ENCODE assay signal across 24 mouse cellular contexts in genomic region chr14:34626824-34627223, GRCm38 (mm10). TPM values are rescaled to one million over a fixed set of nuclear protein-coding genes. Genes with fewer than 3 reads are reported as not detected.
DNase-seq lines count a peak whose midpoint lies in the region; ATAC-seq and TF ChIP-seq lines count a peak whose summit lies in the region.
"Had no signal": no experiment of that assay in that cellular context is flagged by ENCODE, and none has a peak within 500 bp of the region (broad histone marks: within the 10 kb centered on the region; RNA-seq: fewer than 3 reads in every experiment).

No protein-coding gene starts in this region.

- no peak overlapping the region for H3K9ac ChIP-seq in intestine, embryonic 15.5 days
- H3K9ac ChIP-seq in intestine, postnatal 0 days (ENCODE audit: low read depth, low read length), result no peak overlapping the region
- H3K9ac ChIP-seq: forebrain, embryonic 12.5 days; hindbrain, embryonic 12.5 days had no signal

- TF ChIP-seq CTCF in intestine, postnatal 0 days (IDR thresholded peaks at IDR 0.05; ENCODE audit: low read depth), result no peak
- no peak for TF ChIP-seq CTCF in small intestine, adult 2 months (IDR thresholded peaks at IDR 0.05; ENCODE audit: extremely low read depth, insufficient read length, insufficient replicate concordance, low read depth, low read length)

- H3K9me3 ChIP-seq in intestine, embryonic 15.5 days, result no peaks in the 10 kb centered on the region
- no peaks in the 10 kb centered on the region for H3K9me3 ChIP-seq in intestine, postnatal 0 days (ENCODE audit: control insufficient read depth)
- H3K9me3 ChIP-seq: embryonic facial prominence, embryonic 10.5 days; forebrain, embryonic 12.5 days; G1E; heart, embryonic 10.5 days; hindbrain, embryonic 12.5 days had no signal

- H3K36me3 ChIP-seq in intestine, embryonic 15.5 days, result no peaks in the 10 kb centered on the region
- no peaks in the 10 kb centered on the region for H3K36me3 ChIP-seq in intestine, postnatal 0 days (ENCODE audit: control insufficient read depth, insufficient read depth)
- no peaks in the 10 kb centered on the region for H3K36me3 ChIP-seq in small intestine, adult 2 months (ENCODE audit: control insufficient read depth, insufficient read depth, low read length)
- H3K36me3 ChIP-seq: embryonic facial prominence, embryonic 10.5 days; forebrain, embryonic 12.5 days; G1E; heart, embryonic 10.5 days; hindbrain, embryonic 12.5 days had no signal

- DNase-seq in gonadal fat pad, adult 2 months (ENCODE audit: low read depth), result peak; percentile 88
- DNase-seq in frontal cortex, postnatal 10 days (ENCODE audit: low spot score in 2 of 2), result no peak
- DNase-seq in right cerebral cortex, postnatal 25 days, result no peak
- no peak for DNase-seq in spleen, postnatal 14 days (ENCODE audit: low spot score in 2 of 2)
- DNase-seq: adrenal gland, postnatal 10 days; B cell, adult 2 months; cerebellum, adult 2 months; cerebellum, postnatal 10 days; gastrocnemius, postnatal 14 days; heart, adult 11 months; heart, postnatal 10 days; heart, postnatal 4 days had no signal

- no peak overlapping the region for H3K4me3 ChIP-seq in intestine, embryonic 15.5 days (replicated peaks)
- no peak overlapping the region for H3K4me3 ChIP-seq in intestine, postnatal 0 days (ENCODE audit: low read depth, low read length)
- H3K4me3 ChIP-seq in small intestine, adult 2 months (ENCODE audit: low read depth, low read length), result no peak overlapping the region
- H3K4me3 ChIP-seq: embryonic facial prominence, embryonic 10.5 days; erythroblast, embryonic 14.5 days; forebrain, embryonic 12.5 days; heart, embryonic 10.5 days; hindbrain, embryonic 12.5 days had no signal

- no peak overlapping the region for H3K4me2 ChIP-seq in intestine, embryonic 15.5 days (replicated peaks)
- H3K4me2 ChIP-seq in intestine, postnatal 0 days (replicated peaks; ENCODE audit: low read depth), result no peak overlapping the region
- H3K4me2 ChIP-seq: forebrain, embryonic 12.5 days; hindbrain, embryonic 12.5 days had no signal

- no peaks in the 10 kb centered on the region for H3K4me1 ChIP-seq in intestine, embryonic 15.5 days (replicated peaks)
- no peaks in the 10 kb centered on the region; the same call in 1 of the 2 replicates for H3K4me1 ChIP-seq in intestine, postnatal 0 days (replicated peaks; ENCODE audit: control insufficient read depth, insufficient read depth, low read length)
- peaks cover 7% of the 10 kb centered on the region; the same call in 1 of the 2 replicates for H3K4me1 ChIP-seq in small intestine, adult 2 months (ENCODE audit: control insufficient read depth, insufficient read depth, insufficient read length, low read length)
- H3K4me1 ChIP-seq: embryonic facial prominence, embryonic 10.5 days; forebrain, embryonic 12.5 days; hindbrain, embryonic 12.5 days had no signal

- no peak for TF ChIP-seq POLR2A in small intestine, adult 2 months (IDR thresholded peaks at IDR 0.05; ENCODE audit: low read depth, low read length)

- 79% methylated on average over 7 of the region's 7 CpGs for whole genome bisulfite sequencing in intestine, embryonic 15.5 days
- WGBS in intestine, postnatal 0 days, result 80% methylated on average over 7 of the region's 7 CpGs
- WGBS in small intestine, adult 2 months, result 30% methylated on average over 7 of the region's 7 CpGs

- H3K27ac ChIP-seq in intestine, embryonic 15.5 days, result no peak overlapping the region
- H3K27ac ChIP-seq in intestine, postnatal 0 days (ENCODE audit: low read depth, low read length), result no peak overlapping the region
- H3K27ac ChIP-seq in small intestine, adult 2 months (ENCODE audit: insufficient read depth, low read depth, low read length), result 0 out of 2 replicates have a peak overlapping the region, but pooled peaks have one; percentile 16
- H3K27ac ChIP-seq: embryonic facial prominence, embryonic 10.5 days; forebrain, embryonic 12.5 days; heart, embryonic 10.5 days; hindbrain, embryonic 12.5 days had no signal

- ATAC-seq in intestine, embryonic 15.5 days, result peak; percentile 10; the same call in 1 of the 2 replicates
- ATAC-seq in intestine, postnatal 0 days, result no peak
- ATAC-seq: CD4-positive, CD25-positive, alpha-beta regulatory T cell, adult 4 months; forebrain, embryonic 16.5 days; hindbrain, embryonic 16.5 days had no signal

- H3K27me3 ChIP-seq in intestine, embryonic 15.5 days (replicated peaks), result no peaks in the 10 kb centered on the region
- H3K27me3 ChIP-seq in intestine, postnatal 0 days (replicated peaks; ENCODE audit: control insufficient read depth, insufficient read depth, low read length), result no peaks in the 10 kb centered on the region
- no peaks in the 10 kb centered on the region for H3K27me3 ChIP-seq in small intestine, adult 2 months (ENCODE audit: control insufficient read depth, insufficient read depth, low read length)
- H3K27me3 ChIP-seq: forebrain, embryonic 12.5 days; hindbrain, embryonic 12.5 days had no signal

RNA-seq across cellular contexts. Expression of gene Opn4, which starts 26.9 kb away (rescaled TPM):
- 0.37 TPM in 1 of 2 replicates, not detected in the other for polyA plus RNA-seq in intestine, embryonic 15.5 days (2015; fragmentation: Nextera tagmentation; extraction: Ambion mirVana)
- polyA plus RNA-seq in intestine, postnatal 0 days (2015; fragmentation: Nextera tagmentation; extraction: Ambion mirVana), result 0.26 and 0.69 TPM in 2 replicates
- polyA plus RNA-seq in gonadal fat pad, adult 2 months (2012; rRNA removed), result not detected in 2 replicates
- not detected in 2 replicates for polyA plus RNA-seq in small intestine, adult 2 months (2012; rRNA removed)
- polyA plus RNA-seq: CD4-positive, CD25-positive, alpha-beta regulatory T cell, adult 4 months; erythroblast, embryonic 14.5 days; forebrain, embryonic 16.5 days; G1E; hindbrain, embryonic 12.5 days; hindbrain, embryonic 16.5 days had no signal

RNA-seq across cellular contexts. Expression of gene Ldb3, which starts 38.3 kb away (rescaled TPM):
- polyA plus RNA-seq in intestine, embryonic 15.5 days (2015; fragmentation: Nextera tagmentation; extraction: Ambion mirVana), result 7.6 and 7.8 TPM in 2 replicates
- 15.2 and 16.2 TPM in 2 replicates for polyA plus RNA-seq in intestine, postnatal 0 days (2015; fragmentation: Nextera tagmentation; extraction: Ambion mirVana)
- 4.6 and 6.6 TPM in 2 replicates for polyA plus RNA-seq in gonadal fat pad, adult 2 months (2012; rRNA removed)
- polyA plus RNA-seq in small intestine, adult 2 months (2012; rRNA removed), result 29.9 and 102 TPM in 2 replicates
- polyA plus RNA-seq: CD4-positive, CD25-positive, alpha-beta regulatory T cell, adult 4 months; embryonic facial prominence, embryonic 10.5 days; erythroblast, embryonic 14.5 days; G1E had no signal

RNA-seq across cellular contexts. Expression of gene Wapl, which starts 46.9 kb away (rescaled TPM):
- 25.3 and 29.0 TPM in 2 replicates for polyA plus RNA-seq in intestine, embryonic 15.5 days (2015; fragmentation: Nextera tagmentation; extraction: Ambion mirVana)
- polyA plus RNA-seq in intestine, postnatal 0 days (2015; fragmentation: Nextera tagmentation; extraction: Ambion mirVana), result 18.2 and 20.2 TPM in 2 replicates
- polyA plus RNA-seq in gonadal fat pad, adult 2 months (2012; rRNA removed), result 17.7 and 23.4 TPM in 2 replicates
- polyA plus RNA-seq in small intestine, adult 2 months (2012; rRNA removed), result 2.1 and 6.0 TPM in 2 replicates
